Mouse (Mus musculus): ENCODE data around the gene Rab3il1. TPM values are rescaled to one million over a fixed set of nuclear protein-coding genes. Genes with fewer than 3 reads are reported as not detected.

The Rab3il1 gene
- total RNA-seq, 2 experiments from 2014 or later, result 12.9 to 14.9 TPM

DNA sequence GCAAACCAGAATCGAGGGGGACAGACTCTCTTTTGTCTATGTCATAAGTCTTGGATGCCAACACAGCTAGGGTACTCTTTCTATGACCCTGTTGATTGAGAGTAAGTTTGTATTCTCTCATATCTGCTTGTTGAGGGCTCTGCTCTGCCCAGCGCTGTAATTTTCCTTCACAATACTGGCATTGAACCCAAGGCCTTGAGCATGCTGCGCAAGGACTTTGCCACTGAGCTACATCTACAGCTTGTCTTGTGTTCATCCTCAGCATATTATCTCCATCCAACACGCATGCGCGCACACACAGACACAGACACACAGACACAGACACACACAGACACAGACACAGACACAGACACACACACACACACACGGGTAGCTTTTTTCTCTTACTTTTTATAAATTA lies 78.9 kb downstream of the Rab3il1 start:
- intact Hi-C loops (cut with DNase I), result loop anchor here (5.0 kb wide), 1 partner anchor 112 kb away; no protein-coding TSS in a partner anchor
- DNase-seq, result no peak

- no peak for DNase-seq
- intact Hi-C loops (cut with DNase I), result loop anchor here (5.0 kb wide), 1 partner anchor 110 kb away; no protein-coding TSS in a partner anchor
Measured at GRCm38 (mm10) chr19:10082105-10082504, 80.6 kb downstream of the Rab3il1 start.

- intact Hi-C loops (cut with DNase I), result no loop called here
- DNase-seq, result no peak
Measured at GRCm38 (mm10) chr19:10085454-10085853, 84.0 kb downstream of the Rab3il1 start.

DNA sequence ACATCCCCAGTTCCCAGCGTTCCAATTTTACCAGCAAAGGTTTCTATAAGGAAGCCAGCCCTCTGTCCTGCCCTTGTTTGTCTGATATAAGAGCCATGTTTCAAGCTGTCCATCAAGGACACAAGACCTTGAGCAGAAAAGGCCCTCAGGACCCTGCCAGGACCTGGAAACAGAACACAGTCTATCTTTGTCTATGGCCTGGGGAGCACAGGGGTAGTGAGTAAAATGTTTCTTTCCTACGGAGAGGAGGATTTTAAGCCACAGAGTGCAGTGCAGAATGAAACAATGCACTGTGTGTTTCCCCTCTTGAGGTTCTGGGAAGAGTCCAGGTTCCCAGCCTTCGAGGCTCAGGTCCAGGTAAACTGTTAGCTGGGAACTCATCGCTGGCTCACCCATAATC lies 85.5 kb downstream of the Rab3il1 start:
- no peak for DNase-seq
- intact Hi-C loops (cut with DNase I), result no loop called here

Other genes with a start within 250 kb of the Rab3il1 start
- not detected for gene Scgb2a2, start 154.1 kb upstream of the Rab3il1 start, total RNA-seq (2021)
- gene Incenp, start 102.1 kb upstream of the Rab3il1 start, total RNA-seq (2021), result 10 to 100 TPM; 27.2 to 30.8 TPM
- gene Fth1, start 21.1 kb upstream of the Rab3il1 start, total RNA-seq (2021), result 1,000 to 10,000 TPM; 1,213 to 1,248 TPM
- 1 to 10 TPM; 1.7 to 2.1 TPM for gene Best1, start within 50 bp of the Rab3il1 start, total RNA-seq (2021)
- 10 to 100 TPM; 52.8 to 60.4 TPM for gene Fads3, start 39.9 kb downstream of the Rab3il1 start, total RNA-seq (2021)
- gene Fads2, start 100.1 kb downstream of the Rab3il1 start, total RNA-seq (2021), result 100 to 1,000 TPM; 220 to 236 TPM
- 100 to 1,000 TPM; 149 to 158 TPM for gene Fads1, start 181.2 kb downstream of the Rab3il1 start, total RNA-seq (2021)
- 100 to 1,000 TPM; 105 to 114 TPM for gene Tmem258, start 202.3 kb downstream of the Rab3il1 start, total RNA-seq (2021)
- gene Fen1, start 202.5 kb downstream of the Rab3il1 start, total RNA-seq (2021), result 10 to 100 TPM; 11.7 to 11.9 TPM
- 1 to 10 TPM; 1.6 to 1.8 TPM for gene Myrf, start 239.1 kb downstream of the Rab3il1 start, total RNA-seq (2021)

Measured in left cerebral cortex, postnatal 4 days (tissue).